Mouse (Mus musculus): ENCODE results near the gene Zfp523. TPM values are rescaled to one million over a fixed set of nuclear protein-coding genes. Genes with fewer than 3 reads are reported as not detected.

Zfp523 gene
- polyA plus RNA-seq, 2 experiments, result 4.3 to 6.1 TPM

- no peak for DNase-seq (ENCODE audit: low read depth in 3 of 3, low spot score in 3 of 3)
- 56% methylated on average over 8 of the region's 8 CpGs for WGBS (ENCODE audit: insufficient replicate concordance)
- Histone ChIP-seq H3K4me1 (replicated peaks; ENCODE audit: control insufficient read depth in 2 of 2, insufficient read depth in 2 of 2, low read length in 1 of 2) (0 out of 4 replicates have a peak, but pooled peaks cover 0 to 2% of the 10 kb centered on the region in 2 experiments), H3K4me3 (ENCODE audit: insufficient read depth in 1 of 2, low read depth in 2 of 2, low read length in 2 of 2) (no peak overlapping the region), H3K9me3 (ENCODE audit: control insufficient read depth, low read length) (no peaks in the 10 kb centered on the region), H3K4me2 (ENCODE audit: low read depth) (no peak overlapping the region), H3K27ac (no peak overlapping the region), H3K9ac (replicated peaks) (no peak overlapping the region), H3K36me3 (replicated peaks; ENCODE audit: control insufficient read depth, insufficient read depth, low read depth) (no peaks in the 10 kb centered on the region), H3K27me3 (ENCODE audit: control insufficient read depth, insufficient read depth, low read length) (no peaks in the 10 kb centered on the region)
- ATAC-seq (ENCODE audit: insufficient read depth), result no peak
- TF ChIP-seq CTCF (IDR thresholded peaks at IDR 0.05; ENCODE audit: low read depth) (no peak), EP300 (IDR thresholded peaks at IDR 0.05; ENCODE audit: low read depth) (no peak)
Observed at GRCm38 (mm10) chr17:28154970-28155369, 22.0 kb upstream of the Zfp523 start.

DNA sequence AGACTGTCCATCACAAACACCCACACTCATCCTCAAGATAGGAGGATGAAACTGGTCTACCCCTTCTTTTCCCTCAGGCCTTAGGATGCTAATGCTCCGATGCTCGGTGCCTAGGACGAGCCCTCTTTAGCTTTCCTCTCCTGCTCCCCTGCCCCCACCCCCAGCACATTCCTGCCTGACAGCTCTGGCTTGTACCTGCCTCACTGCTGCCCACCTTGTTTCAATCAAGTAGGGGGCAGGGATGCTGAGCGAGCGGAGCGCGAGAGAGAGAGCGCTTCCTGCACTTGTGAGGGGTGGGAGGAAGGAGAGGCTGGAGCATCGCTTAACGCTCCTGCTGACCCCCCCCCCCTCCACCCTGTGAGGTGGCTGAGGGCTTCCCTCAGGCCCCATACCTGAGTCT is 16.6 kb upstream of the Zfp523 start:
- Histone ChIP-seq H3K4me3 (ENCODE audit: insufficient read depth in 1 of 2, low read depth in 2 of 2, low read length in 2 of 2) (no peak overlapping the region), H3K36me3 (replicated peaks; ENCODE audit: control insufficient read depth, insufficient read depth, low read depth) (no peaks in the 10 kb centered on the region), H3K4me1 (replicated peaks; ENCODE audit: control insufficient read depth in 2 of 2, insufficient read depth in 2 of 2, low read length in 1 of 2) (no peaks in the 10 kb centered on the region), H3K9me3 (ENCODE audit: control insufficient read depth, low read length) (no peaks in the 10 kb centered on the region), H3K27me3 (ENCODE audit: control insufficient read depth, insufficient read depth, low read length) (peaks cover 5% of the 10 kb centered on the region), H3K4me2 (ENCODE audit: low read depth) (no peak overlapping the region), H3K9ac (replicated peaks) (no peak overlapping the region), H3K27ac (no peak overlapping the region)
- DNase-seq (ENCODE audit: low read depth in 3 of 3, low spot score in 3 of 3) (no peak), ATAC-seq (ENCODE audit: insufficient read depth) (no peak)
- WGBS (ENCODE audit: insufficient replicate concordance), result 25% methylated on average over 10 of the region's 10 CpGs
- TF ChIP-seq CTCF (IDR thresholded peaks at IDR 0.05; ENCODE audit: low read depth) (no peak), EP300 (IDR thresholded peaks at IDR 0.05; ENCODE audit: low read depth) (no peak)

- no peak for ATAC-seq (ENCODE audit: insufficient read depth)
- no peak overlapping the region for H3K27ac ChIP-seq
- H3K27me3 ChIP-seq (ENCODE audit: control insufficient read depth, insufficient read depth, low read length), result peaks cover 5% of the 10 kb centered on the region
- no peaks in the 10 kb centered on the region for H3K4me1 ChIP-seq (replicated peaks; ENCODE audit: control insufficient read depth in 2 of 2, insufficient read depth in 2 of 2, low read length in 1 of 2)
- no peaks in the 10 kb centered on the region for H3K9me3 ChIP-seq (ENCODE audit: control insufficient read depth, low read length)
- TF ChIP-seq EP300 (IDR thresholded peaks at IDR 0.05; ENCODE audit: low read depth) (no peak), CTCF (IDR thresholded peaks at IDR 0.05; ENCODE audit: low read depth) (no peak)
- DNase-seq (ENCODE audit: low read depth in 3 of 3, low spot score in 3 of 3), result no peak
- H3K36me3 ChIP-seq (replicated peaks; ENCODE audit: control insufficient read depth, insufficient read depth, low read depth), result no peaks in the 10 kb centered on the region
- no peak overlapping the region for H3K4me2 ChIP-seq (ENCODE audit: low read depth)
- H3K4me3 ChIP-seq (ENCODE audit: insufficient read depth in 1 of 2, low read depth in 2 of 2, low read length in 2 of 2), result no peak overlapping the region
- 16% methylated on average over 11 of the region's 11 CpGs for WGBS (ENCODE audit: insufficient replicate concordance)
- no peak overlapping the region for H3K9ac ChIP-seq (replicated peaks)
Observed at GRCm38 (mm10) chr17:28161310-28161881, 15.5 kb upstream of the Zfp523 start.

DNA sequence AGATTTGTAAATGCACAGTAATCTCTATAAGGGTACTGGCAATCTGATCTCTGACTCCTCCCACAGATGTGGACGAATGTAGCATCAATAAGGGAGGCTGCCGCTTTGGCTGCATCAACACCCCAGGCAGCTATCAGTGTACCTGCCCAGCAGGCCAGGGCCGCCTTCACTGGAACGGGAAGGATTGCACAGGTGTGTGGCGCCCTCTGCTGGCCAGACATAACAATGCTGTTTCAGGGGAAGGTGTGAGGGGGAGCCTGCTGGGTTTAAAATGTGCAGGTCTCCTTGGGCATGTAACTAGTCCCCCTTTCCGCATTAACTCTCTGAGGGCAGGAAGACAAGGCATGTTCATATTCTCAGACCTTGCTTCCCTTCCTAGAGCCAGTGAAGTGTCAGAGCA is 13.3 kb upstream of the Zfp523 start:
- no peak overlapping the region for H3K9ac ChIP-seq (replicated peaks)
- no peak for ATAC-seq (ENCODE audit: insufficient read depth)
- H3K4me3 ChIP-seq (ENCODE audit: insufficient read depth in 1 of 2, low read depth in 2 of 2, low read length in 2 of 2), result no peak overlapping the region
- H3K36me3 ChIP-seq (replicated peaks; ENCODE audit: control insufficient read depth, insufficient read depth, low read depth), result no peaks in the 10 kb centered on the region
- H3K9me3 ChIP-seq (ENCODE audit: control insufficient read depth, low read length), result no peaks in the 10 kb centered on the region
- peaks cover 5% of the 10 kb centered on the region for H3K27me3 ChIP-seq (ENCODE audit: control insufficient read depth, insufficient read depth, low read length)
- H3K4me1 ChIP-seq (replicated peaks; ENCODE audit: control insufficient read depth in 2 of 2, insufficient read depth in 2 of 2, low read length in 1 of 2), result no peaks in the 10 kb centered on the region
- H3K27ac ChIP-seq, result no peak overlapping the region
- no peak overlapping the region for H3K4me2 ChIP-seq (ENCODE audit: low read depth)
- peak in 2 of 3 experiments; percentile 27 to 35 for DNase-seq (ENCODE audit: low read depth in 3 of 3, low spot score in 3 of 3)
- 3% methylated on average over 6 of the region's 6 CpGs for WGBS (ENCODE audit: insufficient replicate concordance)
- TF ChIP-seq CTCF (IDR thresholded peaks at IDR 0.05; ENCODE audit: low read depth) (peak; percentile 97), EP300 (IDR thresholded peaks at IDR 0.05; ENCODE audit: low read depth) (no peak)

DNA sequence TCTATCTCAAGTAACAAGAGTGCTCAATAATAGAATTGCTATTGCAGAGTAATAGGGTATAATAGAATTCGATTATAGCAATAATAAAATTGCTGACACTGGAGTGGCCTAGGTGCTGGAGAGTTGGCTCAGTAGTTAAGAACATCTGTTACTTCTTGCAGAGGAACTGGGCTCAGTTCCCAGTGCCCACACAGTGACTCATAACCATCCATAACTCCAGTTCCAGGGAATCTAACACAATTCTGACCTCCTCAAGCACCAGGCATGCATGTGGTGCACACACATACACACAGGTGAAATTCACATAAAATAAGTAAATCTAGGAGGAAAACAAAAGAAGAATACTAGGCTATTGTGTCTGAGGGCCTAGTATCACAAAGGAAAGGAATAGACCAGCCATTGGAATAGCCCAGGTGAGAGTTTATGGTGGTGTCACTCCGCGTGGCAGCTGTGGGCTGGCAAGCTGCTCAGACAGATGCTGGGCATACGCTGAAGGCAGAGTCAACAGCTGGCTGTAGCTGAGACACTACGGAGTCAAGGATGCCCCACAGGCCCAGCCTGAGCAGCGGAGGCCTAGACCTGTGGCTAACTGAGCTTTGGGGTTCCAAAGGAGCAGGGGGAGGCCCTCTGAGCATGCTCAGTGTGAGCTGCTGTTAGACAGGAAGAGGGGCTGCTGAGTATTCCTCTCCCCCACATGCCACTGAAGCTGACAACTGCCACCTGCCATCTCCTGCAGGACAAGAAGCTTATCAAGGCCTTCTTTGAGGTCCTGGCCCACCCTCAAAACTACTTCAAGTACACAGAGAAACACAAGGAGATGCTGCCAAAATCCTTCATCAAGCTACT is 6.2 kb upstream of the Zfp523 start:
- WGBS (ENCODE audit: insufficient replicate concordance), result 71% methylated on average over 6 of the region's 6 CpGs

More for the DNA sequence above, 6.2 kb upstream of the Zfp523 start:
- Histone ChIP-seq H3K4me2 (ENCODE audit: low read depth) (no peak overlapping the region), H3K4me3 (ENCODE audit: insufficient read depth in 1 of 2, low read depth in 2 of 2, low read length in 2 of 2) (no peak overlapping the region), H3K36me3 (replicated peaks; ENCODE audit: control insufficient read depth, insufficient read depth, low read depth) (no peaks in the 10 kb centered on the region), H3K4me1 (replicated peaks; ENCODE audit: control insufficient read depth in 2 of 2, insufficient read depth in 2 of 2, low read length in 1 of 2) (no peaks in the 10 kb centered on the region), H3K27me3 (ENCODE audit: control insufficient read depth, insufficient read depth, low read length) (no peaks in the 10 kb centered on the region), H3K9ac (replicated peaks) (no peak overlapping the region), H3K27ac (no peak overlapping the region), H3K9me3 (ENCODE audit: control insufficient read depth, low read length) (no peaks in the 10 kb centered on the region)
- no peak for TF ChIP-seq EP300 (IDR thresholded peaks at IDR 0.05; ENCODE audit: low read depth)
- no peak for TF ChIP-seq CTCF (IDR thresholded peaks at IDR 0.05; ENCODE audit: low read depth)
- no peak for DNase-seq (ENCODE audit: low read depth in 3 of 3, low spot score in 3 of 3)
- no peak for ATAC-seq (ENCODE audit: insufficient read depth)

Data from liver, embryonic 14.5 days (tissue).